Mouse (Mus musculus) CH12.LX (cell line): ENCODE measurements around the gene Ocrl.

ENCODE experiments used
- CHD2 ChIP-seq: IDR thresholded peaks from 2 replicates; pipeline ENCODE4 v1.6.1; 2011; ENCODE audit warnings: low read length, improper control_type of control experiment
- CTCF ChIP-seq, 2 experiments: IDR thresholded peaks in 1 of 2; conservative IDR thresholded peaks in 1 of 2; 2 replicates each; pipeline ENCODE4 v1.5.1; 2011 to 2012; ENCODE audit warnings: low read depth in 2 of 2, low read length in 2 of 2, improper control_type of control experiment in 1 of 2, inconsistent platforms in 1 of 2, mild to moderate bottlenecking in 1 of 2, moderate library complexity in 1 of 2
- ELF1 ChIP-seq: IDR thresholded peaks from 2 replicates; pipeline ENCODE4 v1.6.1; 2014; ENCODE audit warnings: low read depth, mild to moderate bottlenecking, inconsistent platforms, low read length, improper control_type of control experiment
- GABPA ChIP-seq: IDR thresholded peaks from 2 replicates; pipeline ENCODE4 v1.6.1; 2012; ENCODE audit warnings: low read depth, low read length, improper control_type of control experiment, inconsistent platforms; ENCODE audit not compliant: insufficient replicate concordance
- MAFK ChIP-seq: IDR thresholded peaks from 2 replicates; pipeline ENCODE4 v1.6.1; 2011; ENCODE audit warnings: low read length, improper control_type of control experiment; ENCODE audit not compliant: insufficient replicate concordance
- MEF2A ChIP-seq: IDR thresholded peaks from 2 replicates; pipeline ENCODE4 v1.6.1; 2014; ENCODE audit warnings: low read depth, mild to moderate bottlenecking, inconsistent platforms, low read length, improper control_type of control experiment, borderline replicate concordance
- MYC ChIP-seq: IDR thresholded peaks from 2 replicates; pipeline ENCODE4 v1.6.1; 2011; ENCODE audit warnings: low read depth, mild to moderate bottlenecking, improper control_type of control experiment, low read length
- POLR2A ChIP-seq: IDR thresholded peaks from 2 replicates; pipeline ENCODE4 v1.6.1; 2011; ENCODE audit warnings: low read depth, mild to moderate bottlenecking, improper control_type of control experiment, low read length
- USF1 ChIP-seq: IDR thresholded peaks from 2 replicates; pipeline ENCODE4 v1.6.1; 2014; ENCODE audit warnings: low read depth, mild to moderate bottlenecking, inconsistent platforms, low read length, improper control_type of control experiment
- ZC3H11A ChIP-seq: IDR thresholded peaks from 2 replicates; pipeline ENCODE4 v1.6.1; 2012; ENCODE audit warnings: low read depth, mild to moderate bottlenecking, inconsistent platforms, low read length, improper control_type of control experiment
- ZMIZ1 ChIP-seq: IDR thresholded peaks from 2 replicates; pipeline ENCODE4 v1.6.1; 2012; ENCODE audit warnings: low read depth, mild to moderate bottlenecking, inconsistent platforms, low read length, improper control_type of control experiment
- ZNF384 ChIP-seq: IDR thresholded peaks from 2 replicates; pipeline ENCODE4 v1.6.1; 2012; ENCODE audit warnings: low read depth, low read length, improper control_type of control experiment, inconsistent platforms

DNA sequence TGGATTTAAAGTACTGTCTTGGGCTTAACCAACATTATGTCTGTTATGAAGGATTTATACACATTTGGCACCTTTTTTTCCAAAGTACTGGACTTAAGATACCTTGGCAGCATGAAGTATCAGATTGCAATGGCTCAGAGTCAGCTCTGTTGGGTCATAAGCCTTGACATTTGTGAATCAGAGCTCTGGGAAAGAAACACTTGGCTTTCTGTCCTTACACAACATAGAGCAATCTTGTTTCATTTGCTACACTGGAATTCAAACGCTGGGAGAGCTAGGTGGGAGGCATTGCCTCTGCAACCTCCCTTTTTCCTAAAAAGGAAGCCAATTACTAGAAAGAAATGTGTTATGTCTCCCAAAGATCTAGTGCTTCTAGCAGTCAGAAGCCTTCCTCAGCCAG is 4.6 kb downstream of the Ocrl start:
- TF ChIP-seq ZNF384 (no peak), MEF2A (no peak), POLR2A (no peak), CTCF (conservative IDR thresholded peaks at IDR 0.05 in 1 of 2, IDR thresholded peaks at IDR 0.05 in 1 of 2; ENCODE audit: low read depth in 2 of 2, low read length in 2 of 2) (no peak), CHD2 (no peak), MYC (no peak), MAFK (no peak), GABPA (no peak), ZC3H11A (no peak), USF1 (no peak), ZMIZ1 (no peak), ELF1 (no peak)
